Mouse (Mus musculus) erythroid progenitor cell, adult 5-6 weeks (primary cell): Measurements from ENCODE around the gene Adh6b. TPM values are rescaled to one million over a fixed set of nuclear protein-coding genes. Genes with fewer than 3 reads are reported as not detected.

Source experiments
- ATAC-seq: replicated peaks from 2 replicates; pipeline ENCODE4 v1.8.0; 2016; ENCODE audit warnings: moderate number of reproducible peaks, mild to moderate bottlenecking, moderate TSS enrichment, inconsistent platforms; ENCODE audit not compliant: poor library complexity, low FRiP score, severe bottlenecking
- total RNA-seq, 2 experiments: library from RNA; stranded (forward) in 1 of 2; stranded (reverse) in 1 of 2; fragments of 150-400 nt in 1 of 2; fragments of 186-747, 209-891 nt in 1 of 2; gene quantifications; 2 replicates each; pipeline versions ENCODE4 v1.2.3 to v1.2.4; 2015 to 2017; ENCODE audit warnings: low replicate concordance in 2 of 2

Adh6b gene
- total RNA-seq (2015; ENCODE audit: low replicate concordance) (not detected in 2 replicates), total RNA-seq (2017; ENCODE audit: low replicate concordance) (not detected in 2 replicates)

- ATAC-seq, result no peak
Observed at GRCm38 (mm10) chr3:138341471-138341870, at the start of gene Adh6b. TSS of gene Adh6b (plus strand) at chr3:138341775.

- no peak for ATAC-seq
Observed at GRCm38 (mm10) chr3:138293298-138293895, 48.2 kb upstream of the Adh6b start.

- no peak for ATAC-seq
Observed at GRCm38 (mm10) chr3:138300130-138300529, 41.4 kb upstream of the Adh6b start.

- no peak for ATAC-seq
Observed at GRCm38 (mm10) chr3:138302676-138303075, 38.9 kb upstream of the Adh6b start.

GRCm38 (mm10) chr3:138303771-138304488 lies 37.6 kb upstream of the Adh6b start:
- ATAC-seq, result no peak

- no peak for ATAC-seq
Observed at GRCm38 (mm10) chr3:138304489-138304871, 37.1 kb upstream of the Adh6b start.

- no peak for ATAC-seq
Observed at GRCm38 (mm10) chr3:138305486-138306289, 35.9 kb upstream of the Adh6b start.

GRCm38 (mm10) chr3:138306290-138306683 lies 35.3 kb upstream of the Adh6b start:
- no peak for ATAC-seq

GRCm38 (mm10) chr3:138309910-138310309 lies 31.7 kb upstream of the Adh6b start:
- ATAC-seq, result no peak

- ATAC-seq, result no peak
Observed at GRCm38 (mm10) chr3:138311015-138311414, 30.6 kb upstream of the Adh6b start.

GRCm38 (mm10) chr3:138312965-138313364 lies 28.6 kb upstream of the Adh6b start, which contains the start of gene Adh6a:
TSS of gene Adh6a (plus strand) at chr3:138313286.
- ATAC-seq, result no peak

GRCm38 (mm10) chr3:138316908-138317472 lies 24.6 kb upstream of the Adh6b start:
- ATAC-seq, result no peak

- ATAC-seq, result no peak
Observed at GRCm38 (mm10) chr3:138325001-138325400, 16.6 kb upstream of the Adh6b start.

GRCm38 (mm10) chr3:138325466-138325865 lies 16.1 kb upstream of the Adh6b start:
- no peak for ATAC-seq

GRCm38 (mm10) chr3:138333910-138334309 lies 7.7 kb upstream of the Adh6b start:
- ATAC-seq, result no peak

GRCm38 (mm10) chr3:138334320-138334719 lies 7.3 kb upstream of the Adh6b start:
- ATAC-seq, result no peak

- ATAC-seq, result no peak
Observed at GRCm38 (mm10) chr3:138335566-138335965, 6.0 kb upstream of the Adh6b start.

GRCm38 (mm10) chr3:138336104-138336754 lies 5.3 kb upstream of the Adh6b start:
- ATAC-seq, result no peak

- ATAC-seq, result no peak
Observed at GRCm38 (mm10) chr3:138347041-138347440, 5.5 kb downstream of the Adh6b start.
